Mouse (Mus musculus) stomach, embryonic 16.5 days (tissue): ENCODE results near the gene Zzef1. TPM values are rescaled to one million over a fixed set of nuclear protein-coding genes. Genes with fewer than 3 reads are reported as not detected.

Source experiments
- ATAC-seq: fragments of 200-750 bp; cut with Nextera tagmentation; 2 replicates; pipeline ENCODE4 v1.8.0; 2017; ENCODE audit warnings: moderate number of reproducible peaks, moderate TSS enrichment; ENCODE audit not compliant: insufficient read depth, low FRiP score
- H3K27ac ChIP-seq: fragments of 300-500 bp; sonication (generic); 2 replicates; pipeline ENCODE4 v1.5.1; 2014; ENCODE audit warnings: low read length
- H3K27me3 ChIP-seq: fragments of 300-500 bp; sonication (generic); 2 replicates; pipeline ENCODE4 v1.6.1; 2014; ENCODE audit warnings: low read length, control low read depth, mixed read lengths; ENCODE audit not compliant: control insufficient read depth, insufficient read depth
- H3K36me3 ChIP-seq: fragments of 300-500 bp; sonication (generic); 2 replicates; pipeline ENCODE4 v1.6.1; 2014; ENCODE audit warnings: low read length; ENCODE audit not compliant: control insufficient read depth, insufficient read depth
- H3K4me1 ChIP-seq: fragments of 300-500 bp; sonication (generic); 2 replicates; pipeline ENCODE4 v1.6.1; 2014; ENCODE audit warnings: low read length, control low read depth, mixed read lengths; ENCODE audit not compliant: control insufficient read depth, insufficient read depth
- H3K4me2 ChIP-seq: fragments of 300-500 bp; sonication (generic); 2 replicates; pipeline ENCODE4 v1.6.1; 2014; ENCODE audit warnings: low read depth, low read length, mixed read lengths
- H3K4me3 ChIP-seq: fragments of 300-500 bp; sonication (generic); replicated peaks from 2 replicates; pipeline ENCODE4 v1.5.1; 2014; ENCODE audit warnings: mild to moderate bottlenecking, low read length
- H3K9ac ChIP-seq: fragments of 300-500 bp; sonication (generic); 2 replicates; pipeline ENCODE4 v1.6.1; 2014; ENCODE audit warnings: low read length
- H3K9me3 ChIP-seq: fragments of 300-500 bp; sonication (generic); replicated peaks from 2 replicates; pipeline ENCODE4 v1.6.1; 2016; ENCODE audit warnings: low read length, control low read depth; ENCODE audit not compliant: control insufficient read depth
- WGBS: fragments of 180-500 bp; shearing (Covaris S2); extraction: QIAGEN DNeasy Blood & Tissue Kit; methylation state at CpG from one replicate; pipeline ENCODE4 v1.1.7; 2014; 5-methylcytosine and 5-hydroxymethylcytosine counted together
- microRNA-seq: library from miRNA; unstranded; fragments of <30 nt; microRNA quantifications from one replicate; pipeline ENCODE4, GENCODE M21; 2016
- polyA plus RNA-seq: library from polyadenylated mRNA; unstranded; fragments of >200 nt; fragmentation: Nextera tagmentation; extraction: Ambion mirVana; gene quantifications from 2 replicates; pipeline ENCODE4 v1.2.1, GENCODE M21; 2015

Gene Zzef1
- polyA plus RNA-seq, 1 experiment from 2014 or later, result 9.5 TPM

- peaks cover 37% of the 10 kb centered on the region for H3K4me1 ChIP-seq
Measured at GRCm38 (mm10) chr11:72963058-72963788, 167.2 kb downstream of the Zzef1 start.

GRCm38 (mm10) chr11:72963789-72964294 lies 167.8 kb downstream of the Zzef1 start:
- Histone ChIP-seq H3K9ac (peak overlapping the region; percentile 23; the same call in 1 of the 2 replicates), H3K4me2 (peak overlapping the region; percentile 24; the same call in 1 of the 2 replicates), H3K4me1 (peaks cover 37% of the 10 kb centered on the region), H3K27me3 (0 out of 2 replicates have a peak, but pooled peaks cover 4% of the 10 kb centered on the region), H3K36me3 (no peaks in the 10 kb centered on the region), H3K4me3 (no peak overlapping the region), H3K9me3 (no peaks in the 10 kb centered on the region), H3K27ac (peak overlapping the region; percentile 78)
- ATAC-seq, result no peak
- WGBS, result 42% methylated on average over 3 of the region's 3 CpGs

More at GRCm38 (mm10) chr11:72963058-72963788, 167.2 kb downstream of the Zzef1 start:
- 29% methylated on average over 7 of the region's 7 CpGs for WGBS
- no peaks in the 10 kb centered on the region for H3K9me3 ChIP-seq
- peak overlapping the region; percentile 24; the same call in 1 of the 2 replicates for H3K4me2 ChIP-seq
- peak; percentile 71; the same call in 1 of the 2 replicates for ATAC-seq
- H3K36me3 ChIP-seq, result no peaks in the 10 kb centered on the region
- 0 out of 2 replicates have a peak, but pooled peaks cover 4% of the 10 kb centered on the region for H3K27me3 ChIP-seq
- peak overlapping the region; percentile 78 for H3K27ac ChIP-seq
- no peak overlapping the region for H3K4me3 ChIP-seq
- H3K9ac ChIP-seq, result peak overlapping the region; percentile 23; the same call in 1 of the 2 replicates

- 0 out of 2 replicates have a peak, but pooled peaks cover 6% of the 10 kb centered on the region for H3K4me1 ChIP-seq
- no peak overlapping the region for H3K4me2 ChIP-seq
- no peak overlapping the region for H3K4me3 ChIP-seq
- ATAC-seq, result no peak
- no peak overlapping the region for H3K9ac ChIP-seq
- no peak overlapping the region for H3K27ac ChIP-seq
- H3K27me3 ChIP-seq, result no peaks in the 10 kb centered on the region
- H3K9me3 ChIP-seq, result no peaks in the 10 kb centered on the region
- WGBS, result 84% methylated on average over 13 of the region's 13 CpGs
- no peaks in the 10 kb centered on the region for H3K36me3 ChIP-seq
Measured at GRCm38 (mm10) chr11:72974995-72975503, 179.0 kb downstream of the Zzef1 start.

Small RNA genes within 50 kb of the gene (microRNA-seq; reads per million reads assigned to microRNA genes)
- not detected for gene Gm44467

Other genes starting within 250 kb of the Zzef1 start
- gene Spns3, start 245.7 kb upstream of the Zzef1 start, polyA plus RNA-seq, result 1.3 and 1.6 TPM in 2 replicates
- 57.5 and 62.7 TPM in 2 replicates for gene Ube2g1, start 188.9 kb upstream of the Zzef1 start, polyA plus RNA-seq
- gene Ankfy1, start 106.2 kb upstream of the Zzef1 start, polyA plus RNA-seq, result 27.2 and 28.8 TPM in 2 replicates
- 5.1 and 6.5 TPM in 2 replicates for gene Cyb5d2, start 84 bp upstream of the Zzef1 start, polyA plus RNA-seq
- 23.9 and 28.9 TPM in 2 replicates for gene Atp2a3, start 164.9 kb downstream of the Zzef1 start, polyA plus RNA-seq
- gene P2rx1, start 202.9 kb downstream of the Zzef1 start, polyA plus RNA-seq, result 25.4 and 30.6 TPM in 2 replicates
- 13.9 and 15.5 TPM in 2 replicates for gene Camkk1, start 222.8 kb downstream of the Zzef1 start, polyA plus RNA-seq